In genomic region chr2:75731233-75731651, GRCm38 (mm10) we compare ENCODE assay signal across 9 mouse cellular contexts. TPM values are rescaled to one million over a fixed set of nuclear protein-coding genes. Genes with fewer than 3 reads are reported as not detected.
DNase-seq lines count a peak whose midpoint lies in the region; ATAC-seq and TF ChIP-seq lines count a peak whose summit lies in the region.
"Had no signal": no experiment of that assay in that cellular context is flagged by ENCODE, and none has a peak within 500 bp of the region (broad histone marks: within the 10 kb centered on the region; RNA-seq: fewer than 3 reads in every experiment).

No protein-coding gene starts in this region.

- H3K4me3 ChIP-seq in cerebellum, adult 2 months (replicated peaks; ENCODE audit: insufficient read depth, low read depth, low read length), result no peak overlapping the region

- ATAC-seq in neutrophil, adult 5-6 weeks (ENCODE audit: extremely low read depth, insufficient number of reproducible peaks, low FRiP score, poor library complexity, severe bottlenecking), result peak; percentile 77
- no peak for ATAC-seq in inflammation-experienced regulatory T-cells, adult 6 months

- no peak overlapping the region for H3K27ac ChIP-seq in cerebellum, adult 2 months (ENCODE audit: insufficient read depth, low read length)

- 96% methylated on average over 5 of the region's 5 CpGs for WGBS in cerebellum, adult 2 months

- peak; percentile 21 for DNase-seq in layer of hippocampus, adult 11-12 months (ENCODE audit: low spot score)
- DNase-seq in layer of hippocampus, postnatal 25 days (ENCODE audit: extremely low spot score in 1 of 2, low spot score in 1 of 2), result no peak
- peak; percentile 32 to 52 for DNase-seq in adrenal gland, postnatal 36 days
- peak; percentile 18 to 56 for DNase-seq in heart, postnatal 36 days
- no peak for DNase-seq in cerebellum, adult 2 months
- no peak for DNase-seq in kidney, postnatal 10 days
- DNase-seq: cerebellum, postnatal 25 days had no signal

- TF ChIP-seq CTCF in cerebellum, adult 2 months (IDR thresholded peaks at IDR 0.05; ENCODE audit: borderline replicate concordance, insufficient read depth, low read depth, low read length), result no peak

- TF ChIP-seq POLR2A in cerebellum, adult 2 months (IDR thresholded peaks at IDR 0.05; ENCODE audit: borderline replicate concordance, insufficient read depth, low read length), result no peak

- H3K4me1 ChIP-seq in cerebellum, adult 2 months (ENCODE audit: control insufficient read depth, insufficient read depth, low read length), result peaks cover 9% of the 10 kb centered on the region

- H3K27me3 ChIP-seq in cerebellum, adult 2 months (ENCODE audit: control insufficient read depth, insufficient read depth, low read length), result no peaks in the 10 kb centered on the region

- intact Hi-C loops in heart, postnatal 36 days (cut with DNase I), result no loop called here

RNA-seq across cellular contexts. Expression of gene Nfe2l2, which starts 26.8 kb away (rescaled TPM):
- total RNA-seq in layer of hippocampus, postnatal 25 days (2021), result 10 to 100 TPM; 12.1 to 12.3 TPM
- 100 to 1,000 TPM; 120 to 130 TPM for total RNA-seq in adrenal gland, postnatal 36 days (2021)
- total RNA-seq in heart, postnatal 36 days (2021), result 10 to 100 TPM; 66.7 to 70.2 TPM
- 138 and 142 TPM in 2 replicates for total RNA-seq in neutrophil, adult 5-6 weeks (2017)
- 18.6 and 19.6 TPM in 2 replicates for polyA plus RNA-seq in cerebellum, adult 2 months (2012; rRNA removed)
- polyA plus RNA-seq in inflammation-experienced regulatory T-cells, adult 6 months (2017; shearing (Covaris generic)), result 10 to 100 TPM; 37.2 to 54.1 (median 46.1) TPM

Comparison
In these comparisons a context has a peak if more than half of its experiments do, and no peak if none do; other contexts are left out.
1. DNase-seq: peak in layer of hippocampus, adult 11-12 months (single experiment), adrenal gland, postnatal 36 days (2 of 2) and heart, postnatal 36 days (2 of 2); none in layer of hippocampus, postnatal 25 days (0 of 2), cerebellum, adult 2 months (0 of 2) and kidney, postnatal 10 days (single experiment).
2. RNA of gene Nfe2l2, which starts 26.8 kb away (total RNA-seq): 138 to 142 TPM in neutrophil, adult 5-6 weeks, 120 to 130 TPM in adrenal gland, postnatal 36 days and 66.7 to 70.2 TPM in heart, postnatal 36 days; 12.1 to 12.3 TPM in layer of hippocampus, postnatal 25 days; every median in the first group is over 4 times any median in the second.